Mouse (Mus musculus): ENCODE measurements around the gene Gsto2.
"Not testable (repeated sequence)": the region's sequence is repeated elsewhere in the genome, so short reads cannot be mapped to it uniquely, and the experiment has no call there.

DNA sequence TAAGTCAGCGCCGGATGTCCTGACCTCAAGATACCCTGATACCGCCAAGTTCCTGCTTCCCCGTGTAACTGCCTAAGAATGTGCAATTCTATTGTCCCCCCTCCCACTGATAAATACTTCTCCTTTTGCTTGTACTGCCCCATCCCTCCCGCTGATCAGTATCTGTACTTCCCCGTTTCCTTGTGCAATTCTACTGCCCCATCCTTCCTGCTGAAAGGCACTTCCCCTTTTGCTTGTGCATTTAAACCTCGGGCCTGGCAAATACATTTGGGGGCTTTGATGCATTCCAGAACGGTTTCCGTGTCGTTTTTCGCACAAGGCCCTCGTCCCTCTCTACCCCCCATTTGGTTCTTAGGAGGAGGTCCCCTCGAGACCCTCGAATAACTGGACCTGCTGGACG lies 24.1 kb upstream of the Gsto2 start:
- TF ChIP-seq POLR2A (IDR thresholded peaks at IDR 0.05; ENCODE audit: control insufficient read depth, extremely low read depth, insufficient read depth, low read length, poor library complexity); CTCF (IDR thresholded peaks at IDR 0.05; ENCODE audit: borderline replicate concordance, control insufficient read depth, extremely low read depth, insufficient read depth, low read length, poor library complexity): not testable (repeated sequence)

Measured in thymus, adult 2 months (tissue).